Mouse (Mus musculus) midbrain, embryonic 13.5 days (tissue): Measurements from ENCODE around the gene Grk6. TPM values are rescaled to one million over a fixed set of nuclear protein-coding genes. Genes with fewer than 3 reads are reported as not detected.

Source experiments
- ATAC-seq: fragments of 200-750 bp; cut with Nextera tagmentation; 2 replicates; pipeline ENCODE4 v1.8.0; 2017; ENCODE audit warnings: mild to moderate bottlenecking, moderate TSS enrichment, moderate library complexity
- H3K27ac ChIP-seq: fragments of 300-500 bp; sonication (generic); 2 replicates; pipeline ENCODE4 v1.5.1; 2015; ENCODE audit warnings: inconsistent platforms, mild to moderate bottlenecking, moderate library complexity
- H3K27me3 ChIP-seq: fragments of 300-500 bp; sonication (generic); 2 replicates; pipeline ENCODE4 v1.6.1; 2015; ENCODE audit warnings: mild to moderate bottlenecking, inconsistent platforms
- H3K36me3 ChIP-seq: fragments of 300-500 bp; sonication (generic); 2 replicates; pipeline ENCODE4 v1.6.1; 2015; ENCODE audit warnings: mild to moderate bottlenecking, inconsistent platforms
- H3K4me1 ChIP-seq: fragments of 300-500 bp; sonication (generic); replicated peaks from 2 replicates; pipeline ENCODE4 v1.6.1; 2015; ENCODE audit warnings: inconsistent platforms
- H3K4me2 ChIP-seq: fragments of 300-500 bp; sonication (generic); replicated peaks from 2 replicates; pipeline ENCODE4 v1.6.1; 2015; ENCODE audit warnings: moderate library complexity, mild to moderate bottlenecking, inconsistent platforms
- H3K4me3 ChIP-seq: fragments of 300-500 bp; sonication (generic); replicated peaks from 2 replicates; pipeline ENCODE4 v1.5.1; 2015; ENCODE audit warnings: mild to moderate bottlenecking, inconsistent platforms
- H3K9ac ChIP-seq: fragments of 300-500 bp; sonication (generic); replicated peaks from 2 replicates; pipeline ENCODE4 v1.6.1; 2015; ENCODE audit warnings: mild to moderate bottlenecking, inconsistent platforms
- H3K9me3 ChIP-seq: fragments of 300-500 bp; sonication (generic); 2 replicates; pipeline ENCODE4 v1.6.1; 2016; ENCODE audit warnings: mild to moderate bottlenecking, inconsistent platforms
- WGBS: fragments of 180-500 bp; shearing (Covaris S2); methylation state at CpG from one replicate; pipeline ENCODE4 v1.1.7; 2015; 5-methylcytosine and 5-hydroxymethylcytosine counted together
- polyA plus RNA-seq: library from polyadenylated mRNA; unstranded; fragments of >200 nt; fragmentation: Nextera tagmentation; extraction: Ambion mirVana; gene quantifications from 2 replicates; pipeline ENCODE4 v1.2.1, GENCODE M21; 2015

Grk6 gene
- polyA plus RNA-seq, 1 experiment from 2014 or later = 35.7 TPM

DNA sequence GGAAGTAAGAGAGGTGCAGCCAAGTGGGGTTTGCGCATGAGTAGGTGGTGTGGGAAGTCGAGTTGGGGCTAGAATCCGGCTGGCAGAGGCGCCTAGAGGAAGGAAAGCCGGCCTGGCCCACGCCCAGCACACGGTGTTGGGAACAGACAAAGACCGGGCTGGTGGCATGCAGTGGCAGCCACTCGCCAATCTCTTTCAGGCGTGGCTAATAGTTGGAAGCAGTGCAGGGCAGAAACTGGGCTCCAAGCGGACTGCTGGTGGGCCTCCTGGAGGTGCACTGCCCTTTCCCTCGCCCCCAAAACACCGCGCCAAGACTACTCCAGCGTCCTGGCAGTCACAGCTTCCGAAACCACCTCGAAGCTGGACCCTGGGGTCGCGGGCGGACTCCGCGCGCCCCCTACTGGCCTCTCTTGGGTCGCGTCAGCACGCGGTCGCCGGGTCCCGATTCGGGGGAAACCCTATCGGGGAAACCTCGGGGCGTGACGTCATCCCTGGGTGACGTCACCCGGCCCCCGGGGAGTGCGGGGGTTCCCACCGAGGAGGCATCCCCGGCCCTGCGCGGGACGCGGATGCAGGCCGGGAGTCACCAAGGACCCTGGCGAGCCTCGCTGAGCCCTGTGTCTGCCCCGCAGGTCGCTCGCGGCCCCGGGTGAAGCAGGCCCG lies 26.4 kb downstream of the Grk6 start:
- peak overlapping the region; percentile 95 for H3K27ac ChIP-seq
- peak overlapping the region; percentile 89 for H3K9ac ChIP-seq
- peak overlapping the region; percentile 97 for H3K4me2 ChIP-seq
- WGBS = under 1% methylated on average over 54 of the region's 54 CpGs
- peak; percentile 62 for ATAC-seq
- peaks cover 98% of the 10 kb centered on the region for H3K4me1 ChIP-seq
- H3K27me3 ChIP-seq = no peaks in the 10 kb centered on the region
- no peaks in the 10 kb centered on the region for H3K9me3 ChIP-seq
- H3K4me3 ChIP-seq = peak overlapping the region; percentile 51
- H3K36me3 ChIP-seq = peaks cover 38% of the 10 kb centered on the region

DNA sequence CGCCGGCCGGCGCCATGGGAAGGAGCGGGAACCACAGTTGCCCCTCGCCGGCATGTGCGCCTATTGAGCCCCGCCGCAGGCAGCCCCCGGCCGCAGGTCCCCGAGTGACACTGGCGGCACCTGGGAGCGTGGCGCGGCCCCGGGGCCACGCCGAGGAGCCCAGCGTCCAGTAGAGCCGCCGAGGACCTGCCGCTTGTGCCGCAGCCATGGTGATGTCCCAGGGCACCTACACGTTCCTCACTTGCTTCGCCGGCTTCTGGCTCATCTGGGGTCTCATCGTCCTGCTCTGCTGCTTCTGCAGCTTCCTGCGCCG lies 26.9 kb downstream of the Grk6 start:
- Histone ChIP-seq H3K36me3 (peaks cover 43% of the 10 kb centered on the region), H3K27ac (peak overlapping the region; percentile 95), H3K4me1 (peaks cover 98% of the 10 kb centered on the region), H3K4me3 (peak overlapping the region; percentile 51), H3K4me2 (peak overlapping the region; percentile 97), H3K9ac (peak overlapping the region; percentile 89), H3K9me3 (no peaks in the 10 kb centered on the region), H3K27me3 (no peaks in the 10 kb centered on the region)
- peak; percentile 31 for ATAC-seq
- WGBS = 0% methylated on average over 31 of the region's 31 CpGs

DNA sequence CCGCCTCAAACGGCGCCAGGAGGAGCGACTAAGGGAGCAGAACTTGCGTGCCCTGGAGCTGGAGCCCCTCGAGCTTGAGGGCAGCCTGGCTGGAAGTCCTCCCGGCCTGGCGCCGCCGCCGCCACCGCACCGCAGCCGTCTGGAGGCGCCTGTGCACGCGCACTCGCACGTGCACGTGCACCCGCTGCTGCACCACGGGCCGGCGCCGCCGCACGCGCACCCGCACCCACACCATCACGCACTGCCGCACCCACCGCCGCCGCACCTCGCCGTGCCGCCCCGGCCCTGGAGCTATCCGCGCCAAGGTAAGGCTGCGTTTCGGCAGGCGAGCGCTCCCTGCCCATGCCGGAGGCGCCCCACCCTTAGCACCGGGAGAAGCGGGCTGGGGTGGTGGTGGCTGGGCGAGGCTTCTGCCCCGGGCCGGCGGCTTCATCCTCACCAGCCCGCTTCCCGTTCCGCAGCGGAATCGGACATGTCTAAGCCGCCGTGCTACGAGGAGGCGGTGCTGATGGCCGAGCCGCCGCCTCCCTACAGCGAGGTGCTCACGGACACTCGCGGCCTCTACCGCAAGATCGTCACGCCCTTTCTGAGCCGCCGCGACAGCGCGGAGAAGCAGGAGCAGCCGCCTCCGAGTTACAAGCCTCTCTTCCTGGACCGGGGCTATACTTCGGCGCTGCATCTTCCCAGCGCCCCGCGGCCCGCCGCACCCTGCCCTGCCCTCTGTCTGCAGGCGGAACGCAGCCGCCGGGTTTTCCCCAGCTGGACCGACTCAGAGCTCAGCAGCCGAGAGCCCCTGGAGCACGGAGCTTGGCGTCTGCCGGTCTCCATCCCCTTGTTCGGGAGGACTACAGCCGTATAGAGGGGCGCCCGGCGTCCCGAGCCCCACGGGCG lies 27.5 kb downstream of the Grk6 start:
- peak; percentile 57 for ATAC-seq
- under 1% methylated on average over 100 of the region's 103 CpGs for WGBS
- Histone ChIP-seq H3K9me3 (no peaks in the 10 kb centered on the region), H3K4me2 (peak overlapping the region; percentile 97), H3K27ac (peak overlapping the region; percentile 95), H3K4me3 (peak overlapping the region; percentile 51), H3K4me1 (peaks cover 96% of the 10 kb centered on the region), H3K36me3 (peaks cover 49% of the 10 kb centered on the region), H3K9ac (peak overlapping the region; percentile 89), H3K27me3 (no peaks in the 10 kb centered on the region)

DNA sequence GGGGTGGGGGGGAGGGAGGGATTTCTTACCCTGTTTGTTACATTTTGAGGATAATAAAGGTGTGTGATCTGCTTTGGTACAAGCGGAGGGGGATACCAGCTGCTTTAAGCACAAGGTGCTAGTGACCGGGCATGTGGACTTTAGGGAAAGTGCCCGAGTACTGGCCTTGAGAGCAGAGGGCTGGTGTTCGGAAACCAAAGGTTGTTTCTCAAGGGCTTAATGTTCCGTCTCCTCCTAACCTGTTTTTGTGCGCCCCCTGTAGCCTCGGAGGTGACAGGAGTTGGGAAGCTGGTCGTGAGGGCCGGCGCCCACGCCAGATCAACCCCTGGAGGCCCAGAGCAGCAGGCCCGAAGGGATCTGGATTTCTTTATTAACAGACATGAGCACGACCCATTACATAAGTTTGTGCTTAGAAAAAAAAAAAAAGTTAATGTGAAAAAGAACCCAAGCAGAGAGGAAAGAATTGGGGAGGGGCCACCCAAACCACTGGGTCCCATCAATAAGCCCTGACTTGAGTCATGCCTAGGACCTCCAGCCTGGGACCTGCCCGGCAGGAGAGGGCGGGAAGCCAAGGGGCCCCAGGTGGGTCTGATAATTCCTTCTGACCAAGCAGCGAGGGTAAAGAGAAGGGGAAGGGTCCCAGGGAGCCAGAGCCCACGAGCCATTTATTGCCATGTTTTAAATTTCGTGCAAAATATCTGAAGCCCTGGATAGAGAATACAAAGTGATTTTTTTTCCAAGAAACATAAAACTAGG lies 28.4 kb downstream of the Grk6 start:
- Histone ChIP-seq H3K4me2 (peak overlapping the region; percentile 97), H3K36me3 (peaks cover 58% of the 10 kb centered on the region), H3K4me3 (peak overlapping the region; percentile 51), H3K9ac (peak overlapping the region; percentile 89), H3K27me3 (no peaks in the 10 kb centered on the region), H3K9me3 (no peaks in the 10 kb centered on the region), H3K27ac (peak overlapping the region; percentile 95), H3K4me1 (peaks cover 92% of the 10 kb centered on the region)
- WGBS = 19% methylated on average over 18 of the region's 18 CpGs
- no peak for ATAC-seq

DNA sequence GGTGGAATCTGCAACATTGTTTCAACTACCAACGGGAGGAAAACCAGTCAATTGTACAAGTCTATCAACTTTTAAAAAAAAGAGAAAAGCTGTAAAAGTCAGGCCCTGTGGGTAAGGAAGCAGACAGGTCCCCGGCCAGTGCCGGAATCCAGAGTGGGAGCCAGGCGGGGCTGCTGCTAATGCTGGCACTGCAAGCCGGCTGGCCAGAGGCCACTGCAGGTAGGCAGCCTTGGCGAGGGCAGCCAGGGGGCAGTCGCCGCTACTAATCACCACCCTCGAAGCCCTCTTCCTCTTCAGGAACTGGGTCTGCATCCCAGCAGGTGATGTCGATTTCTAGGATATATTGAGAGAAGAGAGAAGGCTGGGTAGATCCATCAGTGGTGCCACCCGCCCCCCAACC lies 29.1 kb downstream of the Grk6 start:
- 53% methylated on average over 11 of the region's 11 CpGs for WGBS
- Histone ChIP-seq H3K36me3 (peaks cover 64% of the 10 kb centered on the region), H3K4me1 (peaks cover 85% of the 10 kb centered on the region), H3K4me3 (no peak overlapping the region), H3K4me2 (peak overlapping the region; percentile 33; the same call in 1 of the 2 replicates), H3K27me3 (no peaks in the 10 kb centered on the region), H3K9ac (peak overlapping the region; percentile 48), H3K9me3 (no peaks in the 10 kb centered on the region), H3K27ac (peak overlapping the region; percentile 79)
- ATAC-seq = no peak

DNA sequence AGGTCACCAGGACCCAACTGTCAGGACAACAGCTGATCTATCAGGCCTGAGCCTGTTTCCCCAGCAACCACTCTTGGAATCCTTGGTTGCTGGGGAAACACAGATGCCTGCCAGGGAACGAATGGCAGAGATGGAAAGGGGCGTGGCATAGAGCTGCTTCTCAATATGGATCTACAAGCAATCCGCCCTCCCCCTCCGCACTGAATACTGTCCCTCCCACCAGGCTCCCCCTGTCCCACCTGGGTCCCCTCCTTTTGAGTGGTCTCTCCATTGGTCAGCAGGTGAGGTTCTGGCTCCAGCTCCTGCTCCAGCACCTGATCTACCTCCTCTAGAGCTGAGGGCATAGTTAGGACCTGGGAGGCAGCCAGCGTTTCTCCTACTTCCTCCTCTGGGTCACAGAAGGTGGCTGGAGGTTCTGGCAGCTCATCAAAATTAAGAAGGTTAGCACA lies 29.8 kb downstream of the Grk6 start:
- peaks cover 71% of the 10 kb centered on the region for H3K36me3 ChIP-seq
- peak overlapping the region; percentile 79 for H3K27ac ChIP-seq
- peaks cover 78% of the 10 kb centered on the region for H3K4me1 ChIP-seq
- peak; percentile 6; the same call in 1 of the 2 replicates for ATAC-seq
- 6% methylated on average over 5 of the region's 5 CpGs for WGBS
- H3K4me2 ChIP-seq = peak overlapping the region; percentile 33
- no peaks in the 10 kb centered on the region for H3K9me3 ChIP-seq
- no peak overlapping the region; the same call in 1 of the 2 replicates for H3K4me3 ChIP-seq
- peak overlapping the region; percentile 48 for H3K9ac ChIP-seq
- H3K27me3 ChIP-seq = no peaks in the 10 kb centered on the region

DNA sequence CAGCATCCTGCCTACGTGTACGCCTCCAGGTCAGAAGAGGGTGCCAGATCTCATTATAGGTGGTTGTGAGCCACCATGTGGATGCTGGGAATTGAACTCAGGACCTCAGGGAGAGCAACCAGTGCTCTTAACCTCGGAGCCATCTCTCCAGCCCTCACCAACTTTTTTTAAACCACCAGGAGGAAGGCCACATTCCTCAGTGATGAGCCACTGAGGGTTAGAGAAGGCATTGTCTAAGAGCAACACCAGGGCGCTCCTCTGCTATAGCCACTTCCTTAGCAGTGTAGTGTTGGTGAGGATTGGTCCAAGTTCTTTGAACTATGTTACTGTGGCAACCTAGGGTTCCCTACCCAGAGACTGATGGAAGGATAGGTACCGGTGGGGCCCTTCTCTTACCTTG lies 30.9 kb downstream of the Grk6 start:
- H3K27ac ChIP-seq = 0 out of 2 replicates have a peak overlapping the region, but pooled peaks have one; percentile 79
- peak overlapping the region; percentile 48; the same call in 1 of the 2 replicates for H3K9ac ChIP-seq
- H3K27me3 ChIP-seq = no peaks in the 10 kb centered on the region
- 89% methylated on average over 5 of the region's 5 CpGs for WGBS
- ATAC-seq = no peak
- peaks cover 82% of the 10 kb centered on the region for H3K36me3 ChIP-seq
- no peak overlapping the region for H3K4me3 ChIP-seq
- H3K4me2 ChIP-seq = no peak overlapping the region
- H3K4me1 ChIP-seq = peaks cover 71% of the 10 kb centered on the region
- H3K9me3 ChIP-seq = no peaks in the 10 kb centered on the region

DNA sequence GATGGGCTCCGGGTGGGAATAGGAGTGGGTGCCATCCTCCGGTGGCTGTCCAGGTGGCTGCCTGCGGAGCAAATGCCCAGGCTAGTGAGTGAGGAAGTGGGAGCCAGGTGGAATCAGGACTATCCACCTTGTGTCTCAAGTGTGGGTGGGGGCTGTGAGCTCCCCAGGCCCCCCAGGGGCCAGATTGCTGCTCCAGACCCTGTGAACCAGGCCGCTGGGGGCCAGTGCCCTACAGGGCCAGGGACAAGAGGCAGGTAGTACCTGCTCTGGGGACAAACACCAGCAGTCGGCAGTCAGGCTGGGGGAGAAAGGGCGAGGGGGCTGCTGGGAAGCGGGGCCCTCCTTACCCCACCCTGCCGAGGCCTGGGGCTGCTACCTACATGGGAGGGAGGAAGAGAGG lies 31.4 kb downstream of the Grk6 start:
- Histone ChIP-seq H3K27me3 (no peaks in the 10 kb centered on the region), H3K27ac (0 out of 2 replicates have a peak overlapping the region, but pooled peaks have one; percentile 22), H3K9ac (no peak overlapping the region; the same call in 1 of the 2 replicates), H3K4me1 (peaks cover 66% of the 10 kb centered on the region), H3K4me3 (no peak overlapping the region), H3K4me2 (no peak overlapping the region), H3K36me3 (peaks cover 87% of the 10 kb centered on the region), H3K9me3 (no peaks in the 10 kb centered on the region)
- ATAC-seq = no peak
- 93% methylated on average over 8 of the region's 8 CpGs for WGBS

DNA sequence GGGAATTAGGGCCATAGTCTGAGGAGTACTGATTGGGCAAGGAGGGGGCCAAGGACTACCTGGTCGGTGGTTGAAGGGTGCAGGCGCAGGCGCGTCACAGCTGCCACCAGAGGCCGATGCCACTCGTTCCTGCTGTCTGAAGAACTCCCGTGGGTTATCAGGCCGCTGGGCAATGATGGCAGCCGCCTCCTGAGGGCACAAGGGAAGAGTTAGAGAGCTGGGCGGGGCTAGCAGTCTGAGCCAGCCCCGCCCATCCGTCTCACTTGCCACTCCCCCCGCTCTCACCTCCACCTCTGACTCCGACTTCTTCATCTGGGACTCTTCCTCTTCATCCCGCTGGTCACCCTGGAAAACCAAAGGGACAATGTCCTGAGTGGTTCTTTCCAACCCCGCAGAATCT lies 32.6 kb downstream of the Grk6 start:
- H3K9ac ChIP-seq = no peak overlapping the region
- peak overlapping the region; percentile 47; the same call in 1 of the 2 replicates for H3K27ac ChIP-seq
- no peaks in the 10 kb centered on the region for H3K27me3 ChIP-seq
- WGBS = 72% methylated on average over 16 of the region's 16 CpGs
- no peaks in the 10 kb centered on the region for H3K9me3 ChIP-seq
- ATAC-seq = no peak
- peaks cover 99% of the 10 kb centered on the region for H3K36me3 ChIP-seq
- H3K4me2 ChIP-seq = no peak overlapping the region
- H3K4me1 ChIP-seq = peaks cover 61% of the 10 kb centered on the region
- H3K4me3 ChIP-seq = no peak overlapping the region

DNA sequence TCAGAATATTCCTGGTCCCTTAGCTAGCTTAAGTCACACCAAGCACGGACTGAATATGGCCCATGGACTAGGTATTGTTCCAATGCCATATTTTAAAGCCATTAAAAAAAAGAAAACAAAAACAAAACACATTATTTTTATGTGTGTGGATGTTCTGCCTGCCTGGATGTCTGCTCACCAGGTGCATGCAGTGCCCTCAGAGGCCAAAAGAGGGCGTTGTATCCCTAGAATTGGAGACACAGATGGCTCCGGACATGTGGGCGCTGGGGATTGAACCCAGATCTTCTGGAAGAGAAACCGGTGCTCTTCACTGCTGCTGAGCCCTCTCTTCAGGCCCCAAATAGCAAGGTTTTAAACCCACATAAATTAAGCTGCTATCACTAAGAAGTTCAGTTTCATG lies 33.2 kb downstream of the Grk6 start:
- H3K27ac ChIP-seq = peak overlapping the region; percentile 47; the same call in 1 of the 2 replicates
- 54% methylated on average over 5 of the region's 5 CpGs for WGBS
- H3K9me3 ChIP-seq = no peaks in the 10 kb centered on the region
- peaks cover 99% of the 10 kb centered on the region for H3K36me3 ChIP-seq
- no peak for ATAC-seq
- H3K4me3 ChIP-seq = no peak overlapping the region
- H3K27me3 ChIP-seq = no peaks in the 10 kb centered on the region
- H3K4me2 ChIP-seq = no peak overlapping the region
- peaks cover 61% of the 10 kb centered on the region for H3K4me1 ChIP-seq
- H3K9ac ChIP-seq = no peak overlapping the region

DNA sequence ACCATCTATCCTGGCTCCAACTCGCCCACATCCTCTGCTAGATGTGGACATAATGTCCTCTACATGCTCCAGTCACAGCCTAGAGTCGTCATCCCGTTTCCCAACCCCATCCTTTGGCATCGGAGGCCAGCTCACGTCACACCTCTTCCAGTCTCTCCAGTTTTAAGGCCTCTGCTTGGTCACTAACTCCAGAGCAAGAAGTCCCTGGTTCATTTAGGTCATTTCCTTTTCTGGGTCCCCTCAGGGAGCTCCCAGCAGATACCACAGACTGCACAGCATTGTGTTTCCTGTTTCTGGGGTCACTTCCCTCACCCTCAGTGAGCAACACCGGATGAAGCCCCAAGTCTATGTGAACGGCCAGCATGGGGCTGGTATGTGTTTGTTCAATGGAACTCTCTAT lies 34.1 kb downstream of the Grk6 start:
- peaks cover 92% of the 10 kb centered on the region for H3K36me3 ChIP-seq
- no peak for ATAC-seq
- no peaks in the 10 kb centered on the region for H3K27me3 ChIP-seq
- H3K9ac ChIP-seq = no peak overlapping the region
- H3K9me3 ChIP-seq = no peaks in the 10 kb centered on the region
- H3K4me1 ChIP-seq = peaks cover 61% of the 10 kb centered on the region
- H3K4me2 ChIP-seq = no peak overlapping the region
- H3K4me3 ChIP-seq = no peak overlapping the region
- 90% methylated on average over 7 of the region's 7 CpGs for WGBS
- H3K27ac ChIP-seq = no peak overlapping the region
